Mouse (Mus musculus) forebrain, embryonic 15.5 days (tissue): Measurements from ENCODE around the gene Tbc1d24. TPM values are rescaled to one million over a fixed set of nuclear protein-coding genes. Genes with fewer than 3 reads are reported as not detected.
A peak's percentile ranks its signal among the peaks of the same experiment; 100 is the strongest.

Experiments used
- ATAC-seq: fragments of 200-750 bp; cut with Nextera tagmentation; replicated peaks from 2 replicates; pipeline ENCODE4 v1.8.0; 2017; ENCODE audit warnings: mild to moderate bottlenecking, moderate TSS enrichment, moderate library complexity
- H3K27ac ChIP-seq: fragments of 300-500 bp; sonication (generic); replicated peaks from 2 replicates; pipeline ENCODE4 v1.5.1; 2015; ENCODE audit warnings: mild to moderate bottlenecking, inconsistent platforms
- H3K27me3 ChIP-seq: fragments of 300-500 bp; sonication (generic); 2 replicates; pipeline ENCODE4 v1.6.1; 2015; ENCODE audit warnings: inconsistent platforms
- H3K36me3 ChIP-seq: fragments of 300-500 bp; sonication (generic); 2 replicates; pipeline ENCODE4 v1.6.1; 2015; ENCODE audit warnings: mild to moderate bottlenecking, inconsistent platforms
- H3K4me1 ChIP-seq: fragments of 300-500 bp; sonication (generic); 2 replicates; pipeline ENCODE4 v1.6.1; 2015; ENCODE audit warnings: inconsistent platforms
- H3K4me2 ChIP-seq: fragments of 300-500 bp; sonication (generic); replicated peaks from 2 replicates; pipeline ENCODE4 v1.6.1; 2015; ENCODE audit warnings: mild to moderate bottlenecking, inconsistent platforms
- H3K4me3 ChIP-seq: fragments of 300-500 bp; sonication (generic); 2 replicates; pipeline ENCODE4 v1.5.1; 2015; ENCODE audit warnings: mild to moderate bottlenecking, inconsistent platforms
- H3K9ac ChIP-seq: fragments of 300-500 bp; sonication (generic); replicated peaks from 2 replicates; pipeline ENCODE4 v1.6.1; 2015; ENCODE audit warnings: mild to moderate bottlenecking, inconsistent platforms
- H3K9me3 ChIP-seq: fragments of 300-500 bp; sonication (generic); 2 replicates; pipeline ENCODE4 v1.6.1; 2016; ENCODE audit warnings: inconsistent platforms
- WGBS: fragments of 180-500 bp; shearing (Covaris S2); methylation state at CpG from one replicate; pipeline ENCODE4 v1.1.7; 2015; ENCODE audit warnings: mixed read lengths; 5-methylcytosine and 5-hydroxymethylcytosine counted together
- polyA plus RNA-seq: library from polyadenylated mRNA; unstranded; fragments of >200 nt; fragmentation: Nextera tagmentation; extraction: Ambion mirVana; gene quantifications from 2 replicates; pipeline ENCODE4 v1.2.1, GENCODE M21; 2015

Tbc1d24 gene
- polyA plus RNA-seq, 1 experiment from 2014 or later = 19.5 TPM

- ATAC-seq = no peak
- Histone ChIP-seq H3K36me3 (no peaks in the 10 kb centered on the region), H3K27ac (no peak overlapping the region), H3K9me3 (no peaks in the 10 kb centered on the region), H3K4me3 (no peak overlapping the region), H3K27me3 (no peaks in the 10 kb centered on the region), H3K4me2 (no peak overlapping the region), H3K9ac (no peak overlapping the region), H3K4me1 (peaks cover 5% of the 10 kb centered on the region)
- WGBS = 94% methylated on average over 3 of the region's 3 CpGs
Measured at GRCm38 (mm10) chr17:24156394-24156793, 49.0 kb downstream of the Tbc1d24 start.

- ATAC-seq = no peak
- Histone ChIP-seq H3K27ac (no peak overlapping the region), H3K4me1 (peaks cover 5% of the 10 kb centered on the region), H3K9ac (no peak overlapping the region), H3K4me3 (no peak overlapping the region), H3K27me3 (no peaks in the 10 kb centered on the region), H3K4me2 (no peak overlapping the region), H3K36me3 (no peaks in the 10 kb centered on the region), H3K9me3 (no peaks in the 10 kb centered on the region)
- 94% methylated on average over 9 of the region's 9 CpGs for WGBS
Measured at GRCm38 (mm10) chr17:24155742-24156141, 49.6 kb downstream of the Tbc1d24 start.

GRCm38 (mm10) chr17:24154463-24154862 lies 50.9 kb downstream of the Tbc1d24 start:
- WGBS = 73% methylated on average over 3 of the region's 3 CpGs
- no peak for ATAC-seq
- Histone ChIP-seq H3K27me3 (no peaks in the 10 kb centered on the region), H3K27ac (no peak overlapping the region), H3K9ac (no peak overlapping the region), H3K4me3 (no peak overlapping the region), H3K4me2 (no peak overlapping the region), H3K4me1 (peaks cover 5% of the 10 kb centered on the region), H3K36me3 (no peaks in the 10 kb centered on the region), H3K9me3 (no peaks in the 10 kb centered on the region)

GRCm38 (mm10) chr17:24151890-24152563 lies 53.3 kb downstream of the Tbc1d24 start:
- H3K27me3 ChIP-seq = no peaks in the 10 kb centered on the region
- ATAC-seq = peak; percentile 82
- H3K9ac ChIP-seq = peak overlapping the region; percentile 22
- WGBS = 2% methylated on average over 26 of the region's 26 CpGs
- H3K9me3 ChIP-seq = no peaks in the 10 kb centered on the region
- H3K4me3 ChIP-seq = peak overlapping the region; percentile 29
- H3K27ac ChIP-seq = no peak overlapping the region
- no peaks in the 10 kb centered on the region for H3K36me3 ChIP-seq
- H3K4me2 ChIP-seq = peak overlapping the region; percentile 59
- peaks cover 5% of the 10 kb centered on the region for H3K4me1 ChIP-seq

- Histone ChIP-seq H3K27ac (no peak overlapping the region), H3K36me3 (no peaks in the 10 kb centered on the region), H3K4me3 (no peak overlapping the region), H3K4me2 (peak overlapping the region; percentile 59), H3K27me3 (no peaks in the 10 kb centered on the region), H3K9me3 (no peaks in the 10 kb centered on the region), H3K9ac (no peak overlapping the region), H3K4me1 (peaks cover 5% of the 10 kb centered on the region)
- ATAC-seq = no peak
- WGBS = 13% methylated on average over 7 of the region's 7 CpGs
Measured at GRCm38 (mm10) chr17:24151382-24151781, 54.0 kb downstream of the Tbc1d24 start.

GRCm38 (mm10) chr17:24150824-24151223 lies 54.5 kb downstream of the Tbc1d24 start, which contains the start of gene Pdpk1:
Pdpk1 (minus strand) TSS chr17:24150924.
- Histone ChIP-seq H3K27me3 (no peaks in the 10 kb centered on the region), H3K9ac (peak within 1 kb of the TSS; percentile 22), H3K36me3 (no peaks in the 10 kb centered on the region), H3K27ac (no peak within 1 kb of the TSS), H3K4me2 (peak within 1 kb of the TSS; percentile 59), H3K4me1 (peaks cover 5% of the 10 kb centered on the region), H3K4me3 (peak within 1 kb of the TSS; percentile 29), H3K9me3 (no peaks in the 10 kb centered on the region)
- no peak for ATAC-seq
- WGBS = 89% methylated on average over 2 of the region's 2 CpGs

- Histone ChIP-seq H3K36me3 (no peaks in the 10 kb centered on the region), H3K9me3 (no peaks in the 10 kb centered on the region), H3K27ac (no peak overlapping the region), H3K9ac (no peak overlapping the region), H3K27me3 (no peaks in the 10 kb centered on the region), H3K4me3 (no peak overlapping the region), H3K4me2 (no peak overlapping the region), H3K4me1 (peaks cover 5% of the 10 kb centered on the region)
- no peak for ATAC-seq
- WGBS = 90% methylated on average over 7 of the region's 7 CpGs
Measured at GRCm38 (mm10) chr17:24149421-24149820, 55.9 kb downstream of the Tbc1d24 start.

- Histone ChIP-seq H3K4me3 (no peak overlapping the region), H3K9ac (no peak overlapping the region), H3K27ac (no peak overlapping the region), H3K9me3 (no peaks in the 10 kb centered on the region), H3K4me2 (no peak overlapping the region), H3K27me3 (no peaks in the 10 kb centered on the region), H3K4me1 (peaks cover 31% of the 10 kb centered on the region), H3K36me3 (no peaks in the 10 kb centered on the region)
- no peak for ATAC-seq
- WGBS = 50% methylated on average over 2 of the region's 2 CpGs
Measured at GRCm38 (mm10) chr17:24142897-24143296, 62.5 kb downstream of the Tbc1d24 start.

GRCm38 (mm10) chr17:24141425-24141920 lies 63.9 kb downstream of the Tbc1d24 start:
- Histone ChIP-seq H3K9ac (peak overlapping the region; percentile 94), H3K36me3 (no peaks in the 10 kb centered on the region), H3K9me3 (no peaks in the 10 kb centered on the region), H3K27ac (peak overlapping the region; percentile 88), H3K4me3 (peak overlapping the region; percentile 97), H3K4me1 (peaks cover 34% of the 10 kb centered on the region), H3K4me2 (peak overlapping the region; percentile 95), H3K27me3 (no peaks in the 10 kb centered on the region)
- WGBS = under 1% methylated on average over 28 of the region's 57 CpGs
- peak; percentile 98 for ATAC-seq

- Histone ChIP-seq H3K4me1 (peaks cover 34% of the 10 kb centered on the region), H3K4me3 (peak overlapping the region; percentile 97), H3K36me3 (no peaks in the 10 kb centered on the region), H3K27me3 (no peaks in the 10 kb centered on the region), H3K9ac (peak overlapping the region; percentile 94), H3K4me2 (peak overlapping the region; percentile 95), H3K27ac (peak overlapping the region; percentile 88), H3K9me3 (no peaks in the 10 kb centered on the region)
- ATAC-seq = peak; percentile 39
- 2% methylated on average over 41 of the region's 43 CpGs for WGBS
Measured at GRCm38 (mm10) chr17:24140845-24141424, 64.4 kb downstream of the Tbc1d24 start.

- H3K4me3 ChIP-seq = peak overlapping the region; percentile 97
- H3K4me1 ChIP-seq = peaks cover 34% of the 10 kb centered on the region
- H3K27me3 ChIP-seq = no peaks in the 10 kb centered on the region
- H3K36me3 ChIP-seq = no peaks in the 10 kb centered on the region
- 91% methylated on average over 4 of the region's 4 CpGs for WGBS
- no peak overlapping the region for H3K9ac ChIP-seq
- peak overlapping the region; percentile 95 for H3K4me2 ChIP-seq
- ATAC-seq = no peak
- no peak overlapping the region for H3K27ac ChIP-seq
- H3K9me3 ChIP-seq = no peaks in the 10 kb centered on the region
Measured at GRCm38 (mm10) chr17:24139968-24140367, 65.4 kb downstream of the Tbc1d24 start.

- Histone ChIP-seq H3K4me1 (peaks cover 34% of the 10 kb centered on the region), H3K4me3 (no peak overlapping the region), H3K36me3 (no peaks in the 10 kb centered on the region), H3K9ac (no peak overlapping the region), H3K9me3 (no peaks in the 10 kb centered on the region), H3K27ac (no peak overlapping the region), H3K4me2 (no peak overlapping the region), H3K27me3 (no peaks in the 10 kb centered on the region)
- 84% methylated on average over 3 of the region's 3 CpGs for WGBS
- no peak for ATAC-seq
Measured at GRCm38 (mm10) chr17:24139256-24139655, 66.1 kb downstream of the Tbc1d24 start.
